Mouse (Mus musculus) monocyte, adult 2 months (primary cell): ENCODE measurements around the gene Cdca8.
"Not testable (repeated sequence)": the region's sequence is repeated elsewhere in the genome, so short reads cannot be mapped to it uniquely, and the experiment has no call there.

Experiments used
- DNase-seq, 2 experiments: peaks; one replicate each; pipeline ENCODE4 v3.0.0; 2022; ENCODE audit warnings: low spot score in 2 of 2, low read depth in 1 of 2

Gene Cdca8

DNA sequence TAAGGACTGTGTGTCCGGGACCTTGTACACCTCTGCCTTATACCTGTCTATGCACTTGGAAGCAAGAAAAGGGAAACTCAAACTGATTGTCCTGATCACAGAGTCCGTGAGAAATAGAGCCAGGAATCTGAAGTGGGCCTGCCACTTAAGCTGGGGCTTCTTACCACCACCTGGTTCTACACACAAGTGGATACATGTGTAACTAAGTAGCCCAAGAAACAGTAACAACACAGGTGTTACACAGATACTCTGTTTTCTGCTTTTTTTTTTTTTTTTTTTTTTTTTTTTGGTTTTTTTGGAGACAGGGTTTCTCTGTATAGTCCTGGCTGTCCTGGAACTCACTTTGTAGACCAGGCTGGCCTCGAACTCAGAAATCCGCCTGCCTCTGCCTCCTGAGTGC is at the start of gene Cdca8:
TSS of gene Cdca8 (minus strand) at position 101 of the 400 bp plus-strand sequence.
- DNase-seq = not testable (repeated sequence)

DNA sequence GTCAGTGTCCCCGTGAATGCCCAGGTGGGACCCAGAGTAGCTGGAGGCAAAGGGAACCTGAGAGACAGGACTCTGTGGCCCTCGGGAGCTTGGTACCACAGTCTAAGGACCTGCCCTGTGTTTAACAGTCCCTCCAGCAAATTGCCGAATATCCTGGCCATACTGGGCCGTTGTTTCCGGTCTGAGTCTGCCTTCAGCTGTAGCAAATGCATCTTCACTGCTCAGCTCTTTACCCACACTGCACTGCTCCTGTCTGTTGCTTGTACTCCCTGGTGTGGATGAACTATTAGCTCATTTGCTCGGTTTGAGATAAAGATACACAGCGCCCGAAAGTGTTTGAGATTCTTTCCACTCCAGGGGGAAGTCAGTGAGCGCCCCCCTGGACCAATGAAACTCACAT is 49.3 kb upstream of the Cdca8 start:
- no peak for DNase-seq

DNA sequence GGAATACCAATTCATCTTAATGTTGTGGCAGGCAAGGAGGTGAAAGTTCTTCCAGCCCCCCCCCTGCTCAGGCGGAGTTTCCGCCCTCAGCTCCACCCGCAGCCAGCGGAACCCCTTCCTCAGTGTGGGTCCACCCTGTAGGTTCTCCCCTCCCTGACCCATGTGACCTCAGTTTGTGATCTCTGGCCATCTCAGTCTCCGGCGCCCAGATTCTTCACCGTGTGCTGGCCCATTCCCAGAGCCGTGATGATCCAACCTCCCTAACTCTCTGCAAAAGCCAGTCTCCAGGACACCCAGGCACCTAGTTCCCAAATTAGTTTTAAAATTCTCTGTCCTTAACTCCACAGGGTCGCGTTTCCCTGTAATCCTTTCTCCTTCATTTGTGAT is 48.6 kb upstream of the Cdca8 start:
- no peak for DNase-seq

DNA sequence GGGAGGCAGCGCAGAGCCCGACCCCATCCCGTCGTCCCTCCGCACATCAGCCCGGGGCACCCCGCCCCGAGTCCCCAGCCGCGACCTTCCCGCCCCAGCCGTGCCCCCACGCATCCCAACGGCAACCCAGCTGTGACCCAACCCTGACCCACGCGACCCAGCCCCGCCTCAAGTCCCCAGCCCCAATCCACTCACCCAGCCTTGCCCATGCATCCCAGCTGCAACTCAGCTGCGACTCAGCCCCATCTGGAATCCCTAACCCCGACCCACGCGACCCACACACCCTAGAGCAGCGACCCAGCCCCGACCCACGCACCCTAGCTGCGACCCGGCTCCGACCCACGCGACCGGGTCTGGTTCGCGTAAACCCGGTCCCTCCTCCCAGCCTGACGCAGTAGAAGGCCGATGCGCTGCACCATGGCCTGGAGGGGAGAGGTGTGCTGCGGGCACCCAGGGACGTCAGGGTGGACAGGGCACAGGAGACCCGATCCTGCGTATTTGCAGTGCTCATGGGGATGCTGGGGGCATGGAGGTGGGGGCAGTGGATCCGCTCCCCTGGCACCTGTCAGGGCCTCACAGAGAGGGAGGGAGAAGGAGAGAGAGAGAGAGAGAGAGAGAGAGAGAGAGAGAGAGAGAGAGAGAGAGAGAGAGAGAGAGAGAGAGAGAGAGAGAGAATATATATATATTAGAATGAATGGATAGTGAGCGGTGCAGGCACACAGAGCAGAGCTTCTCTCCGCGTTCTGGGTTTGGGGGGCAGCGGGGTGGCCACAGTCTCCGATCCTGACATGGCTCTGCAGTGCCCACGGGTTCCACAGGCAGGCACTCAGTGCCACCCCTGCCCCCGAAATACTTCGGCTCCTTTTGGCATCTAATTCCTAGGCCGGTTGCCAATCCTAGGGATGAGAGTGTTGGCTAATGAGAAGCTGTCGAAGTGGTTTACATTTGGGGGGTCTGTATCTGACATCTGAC is 47.9 kb upstream of the Cdca8 start:
- DNase-seq = no peak

DNA sequence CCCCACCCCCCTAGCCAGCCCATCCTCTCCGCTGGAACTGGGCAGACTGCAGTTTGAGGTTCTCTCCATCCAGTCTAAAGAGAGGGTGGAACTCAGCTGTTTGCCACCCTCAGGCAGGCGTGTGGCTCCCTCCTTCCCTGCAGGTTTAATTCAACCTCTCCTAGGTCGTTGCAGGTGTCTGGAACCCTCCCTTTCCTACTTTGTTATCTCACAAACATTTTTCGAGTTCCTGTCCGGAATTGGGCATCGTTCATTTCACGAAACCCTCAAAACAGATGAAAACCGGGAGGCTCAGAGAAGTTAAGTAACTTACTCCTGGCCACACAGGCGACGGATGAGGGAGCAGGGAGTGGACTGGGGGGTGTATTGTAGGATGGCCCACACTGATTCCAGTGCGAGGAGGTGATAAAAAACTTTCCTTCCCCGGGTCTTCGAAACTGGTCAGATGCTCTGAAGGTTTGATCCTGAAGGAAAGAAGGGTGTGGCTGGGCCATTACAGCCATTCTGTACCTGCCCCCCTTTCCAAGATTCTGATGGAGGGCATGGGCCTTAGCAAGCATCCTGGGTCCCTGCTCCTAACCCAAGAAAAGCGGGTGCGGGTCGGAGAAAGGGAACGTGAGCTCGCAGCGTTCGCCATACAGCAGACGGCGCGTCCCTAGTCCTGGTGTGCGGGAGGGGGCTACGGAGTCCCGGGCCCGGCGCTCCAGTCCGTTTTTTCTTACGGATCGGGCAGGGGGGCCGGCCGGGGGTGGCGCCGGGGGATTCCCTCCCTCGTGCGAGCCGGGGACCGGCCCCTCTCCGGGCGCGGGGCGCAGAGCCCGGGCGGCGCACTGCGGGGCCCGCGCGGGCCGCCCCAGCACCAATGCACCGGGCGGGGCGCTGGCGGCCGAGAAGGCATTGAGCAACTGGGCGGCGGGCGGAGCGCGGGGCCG is 46.8 kb upstream of the Cdca8 start, which contains the start of gene Rspo1:
TSS of gene Rspo1 (plus strand) at position 760 of the 932 bp plus-strand sequence.
- no peak for DNase-seq

DNA sequence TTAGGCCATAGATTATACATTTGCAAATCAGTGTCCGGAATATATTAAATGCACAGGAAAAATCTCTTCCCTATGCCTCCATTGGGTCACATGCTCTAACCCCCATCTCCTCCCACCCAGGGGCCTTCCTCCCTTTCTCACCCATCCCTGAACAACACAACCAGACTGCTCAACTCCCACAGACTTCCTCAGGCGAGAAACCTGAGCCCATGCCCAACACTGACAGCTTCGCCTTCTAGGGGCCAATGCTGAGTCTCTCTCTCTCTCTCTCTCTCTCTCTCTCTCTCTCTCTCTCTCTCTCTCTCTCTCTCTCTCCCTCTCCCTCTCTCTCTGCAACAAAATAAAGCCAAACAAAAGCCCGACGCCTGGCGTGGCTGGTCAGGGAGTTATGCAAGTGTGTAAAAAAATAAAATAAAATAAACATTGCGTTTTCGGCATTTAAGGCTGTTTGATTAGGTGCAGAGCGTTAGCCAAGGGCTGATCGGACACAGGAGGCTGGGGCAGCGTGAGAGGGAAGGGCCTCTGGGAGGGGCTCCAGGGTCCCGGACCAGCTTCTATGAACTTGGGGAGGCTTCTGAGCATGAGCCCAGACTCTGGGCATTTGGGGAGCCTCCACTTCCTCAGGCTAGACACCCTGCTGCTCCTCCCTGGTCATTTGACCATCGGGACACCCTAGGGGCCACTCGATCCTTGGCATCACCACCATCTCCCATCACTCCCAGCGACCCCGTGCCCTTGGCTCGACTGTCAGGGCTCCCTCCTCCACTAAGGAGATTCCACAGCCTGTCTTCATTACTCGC is 46.0 kb upstream of the Cdca8 start:
- no peak for DNase-seq

DNA sequence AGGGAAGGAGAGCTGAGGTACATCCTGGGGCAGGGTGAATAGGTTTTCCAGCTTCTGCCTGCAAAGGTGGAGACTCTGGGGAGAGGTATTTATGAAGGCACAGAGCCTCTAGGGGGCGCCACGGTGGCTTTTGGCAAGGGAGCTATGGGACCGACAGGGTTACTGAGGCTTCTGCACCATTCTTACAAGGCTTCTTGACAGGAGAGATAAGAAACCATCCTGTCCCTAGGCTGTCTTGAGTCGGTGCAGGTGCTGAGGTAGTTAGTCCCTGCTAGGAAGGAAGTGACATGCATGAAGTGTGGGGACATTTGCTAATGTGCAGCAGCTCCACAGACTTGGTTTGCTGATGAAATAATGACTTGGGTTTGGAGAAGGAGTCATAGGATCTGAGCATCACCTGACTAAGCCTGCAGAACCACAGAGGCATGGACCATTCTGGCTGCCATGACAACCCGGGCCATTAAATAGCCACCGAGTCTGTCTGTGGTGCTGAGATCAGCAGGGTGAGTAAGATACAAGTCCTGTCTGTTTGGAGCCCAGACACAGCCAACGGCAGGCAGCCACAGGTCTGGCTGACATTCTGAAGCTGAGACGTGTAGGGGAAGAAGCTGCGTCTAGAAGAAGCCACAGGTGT is 44.9 kb upstream of the Cdca8 start:
- DNase-seq = no peak

DNA sequence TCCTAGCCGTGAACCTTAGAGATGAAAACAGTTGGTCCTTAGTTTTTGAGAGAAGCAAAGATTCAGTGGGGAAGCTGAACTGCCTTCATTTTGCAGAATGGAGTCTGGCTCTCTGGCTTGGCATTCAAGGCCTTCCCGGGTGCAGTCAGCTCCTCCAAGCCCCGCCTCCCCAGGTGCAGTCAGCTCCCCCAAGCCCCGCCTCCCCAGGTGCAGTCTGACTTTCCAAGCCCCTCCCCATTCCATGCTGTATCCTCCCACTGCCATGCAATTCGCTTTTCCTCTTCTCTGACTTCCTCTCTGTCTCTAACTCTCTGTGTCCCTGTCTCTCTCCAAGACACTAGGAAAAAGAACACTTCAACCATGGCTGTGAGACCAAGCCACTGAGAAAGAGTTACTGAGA is 39.1 kb upstream of the Cdca8 start:
- DNase-seq = no peak

DNA sequence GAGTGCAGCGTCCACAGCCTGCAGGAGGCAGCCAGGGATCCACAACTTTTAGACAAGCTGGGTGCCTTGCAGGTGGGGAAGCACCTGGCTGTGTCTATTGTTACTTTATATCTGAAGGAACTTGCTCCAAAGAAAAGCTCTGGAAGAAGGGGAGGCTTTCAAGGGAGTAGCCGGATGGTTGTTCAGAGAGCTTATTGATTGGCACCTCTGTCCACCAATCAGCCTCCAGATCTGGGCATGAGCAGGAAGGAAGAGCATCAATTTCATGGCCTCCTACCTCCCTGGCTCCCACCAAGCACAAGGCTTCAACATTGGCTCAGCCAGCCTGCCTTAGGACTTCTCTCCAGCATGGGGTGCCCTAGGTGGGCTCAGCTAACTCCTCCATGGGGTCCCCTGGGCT is 34.2 kb upstream of the Cdca8 start:
- no peak for DNase-seq

DNA sequence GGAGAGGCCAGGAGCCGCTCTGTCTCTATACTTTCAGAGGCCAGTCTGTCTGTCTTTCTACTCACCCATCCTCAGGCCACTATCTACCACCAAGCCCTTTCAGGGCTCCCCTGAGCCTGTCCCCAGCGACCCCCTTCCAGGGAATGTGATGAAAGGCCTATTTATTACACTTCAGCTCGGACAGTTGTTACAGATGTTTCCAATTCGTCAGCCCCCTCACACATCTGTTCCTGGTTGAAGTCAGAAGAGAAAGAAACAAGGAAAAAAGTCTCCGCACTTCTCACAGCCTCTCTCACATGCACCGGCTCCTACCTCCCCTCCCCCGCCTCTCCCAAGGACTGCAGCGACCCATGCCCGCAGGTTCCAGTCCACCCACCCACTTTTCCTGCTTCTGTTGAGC is 33.2 kb upstream of the Cdca8 start:
- no peak for DNase-seq

DNA sequence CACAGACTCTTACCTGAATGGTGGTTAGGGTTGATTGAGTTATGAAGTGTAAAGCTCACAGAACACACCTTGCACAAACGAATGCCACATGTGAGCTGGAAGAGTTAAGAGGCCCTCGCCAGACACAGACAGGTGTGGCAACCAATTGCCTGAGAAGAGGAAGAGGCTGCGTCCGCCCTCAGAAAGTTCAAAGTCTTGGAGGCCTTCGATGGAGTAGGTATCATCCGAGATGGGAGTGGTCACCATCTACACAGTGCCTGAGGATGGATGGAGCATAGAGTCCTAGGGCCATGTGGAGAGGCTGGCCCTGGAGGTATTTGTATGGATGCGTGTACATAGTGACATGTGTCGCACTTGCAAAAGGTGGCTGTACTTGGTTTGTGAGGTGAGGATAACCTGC is 32.0 kb upstream of the Cdca8 start:
- DNase-seq = no peak

DNA sequence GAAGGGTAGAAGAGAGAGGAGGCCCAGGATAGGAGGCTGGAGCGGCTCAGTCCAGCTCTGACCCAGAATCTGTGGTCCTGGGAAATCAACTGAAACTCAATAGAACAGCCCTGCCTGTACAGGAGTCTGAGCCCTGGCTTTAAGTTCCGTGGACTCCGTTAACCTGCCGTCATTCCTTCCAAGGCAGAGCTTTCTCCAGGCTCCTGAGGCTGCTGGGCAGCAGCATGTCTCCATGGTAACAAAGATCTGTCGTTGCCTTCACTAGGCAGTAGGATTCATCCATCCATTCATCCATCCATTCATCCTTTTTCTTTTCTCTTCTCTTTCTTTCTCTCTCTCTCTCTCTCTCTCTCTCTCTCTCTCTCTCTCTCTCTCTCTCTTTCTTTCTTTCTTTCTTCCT is 31.6 kb upstream of the Cdca8 start:
- DNase-seq = no peak

DNA sequence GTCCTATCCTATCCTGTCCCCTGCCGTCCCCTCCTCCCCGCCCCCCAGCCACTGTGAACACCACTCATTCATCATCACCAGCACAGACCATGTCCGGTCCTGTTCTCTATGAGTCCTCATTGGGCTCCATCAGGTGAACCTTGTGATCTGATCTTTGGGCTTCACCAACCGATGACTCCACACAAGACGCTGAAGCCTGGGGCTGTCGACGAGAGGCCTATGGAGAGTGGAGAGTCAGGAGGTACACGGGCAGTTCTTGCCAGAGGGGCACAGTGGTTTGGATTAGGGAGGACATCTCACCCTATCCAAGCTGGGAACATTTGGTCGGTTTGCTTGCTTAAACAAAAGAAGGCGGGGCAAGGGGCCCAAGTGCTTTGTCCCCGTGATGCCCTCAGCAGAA is 31.1 kb upstream of the Cdca8 start:
- no peak for DNase-seq

DNA sequence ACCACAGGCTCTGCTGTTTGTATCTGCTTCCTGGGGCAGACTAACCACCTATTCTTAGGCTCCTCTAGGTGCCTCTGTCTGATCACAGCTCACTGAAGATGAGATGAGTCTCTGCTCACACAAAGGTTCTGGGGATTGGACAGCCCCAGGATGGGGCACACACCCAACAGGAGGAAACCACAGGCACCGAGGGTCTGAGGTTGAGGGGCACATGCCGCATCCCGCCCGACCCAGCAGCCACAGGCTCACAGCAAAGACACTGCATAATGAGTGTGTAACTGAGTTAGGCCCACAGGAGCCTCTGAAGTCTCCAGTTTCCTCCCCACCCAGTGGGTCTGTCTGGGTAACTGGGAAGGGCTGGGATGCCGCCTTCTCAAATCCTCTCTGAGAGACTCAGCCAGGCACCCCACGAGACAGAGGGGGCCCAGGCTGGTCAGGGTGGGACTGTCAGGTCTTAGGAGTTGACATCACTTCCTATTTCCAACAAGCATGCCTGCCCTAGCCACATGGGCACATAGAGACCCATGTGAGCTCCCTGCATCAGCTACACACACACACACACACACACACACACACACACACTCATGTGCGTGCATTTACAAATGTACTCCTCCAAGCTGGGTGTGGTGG is 30.2 kb upstream of the Cdca8 start:
- DNase-seq = no peak

DNA sequence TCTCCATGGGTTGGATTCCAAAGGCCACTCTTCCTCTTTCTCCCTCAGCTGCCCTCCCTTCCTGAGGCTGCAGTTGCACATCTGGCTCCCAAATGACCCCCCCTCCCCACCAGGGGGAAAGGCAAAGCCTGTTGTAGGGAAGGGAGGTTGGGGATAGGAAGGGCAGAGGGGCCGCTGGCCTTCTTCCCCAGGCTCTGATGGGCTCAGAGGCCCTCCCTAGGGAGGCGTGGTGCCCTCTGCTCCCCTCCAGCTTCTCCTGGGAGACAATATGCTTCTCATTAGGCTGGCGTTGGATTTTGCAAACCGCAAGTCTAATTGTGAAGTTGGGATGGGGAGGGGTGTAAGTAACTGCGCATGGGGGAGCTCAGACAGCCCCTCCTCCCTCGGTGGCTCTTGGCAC is 29.6 kb upstream of the Cdca8 start:
- no peak for DNase-seq

DNA sequence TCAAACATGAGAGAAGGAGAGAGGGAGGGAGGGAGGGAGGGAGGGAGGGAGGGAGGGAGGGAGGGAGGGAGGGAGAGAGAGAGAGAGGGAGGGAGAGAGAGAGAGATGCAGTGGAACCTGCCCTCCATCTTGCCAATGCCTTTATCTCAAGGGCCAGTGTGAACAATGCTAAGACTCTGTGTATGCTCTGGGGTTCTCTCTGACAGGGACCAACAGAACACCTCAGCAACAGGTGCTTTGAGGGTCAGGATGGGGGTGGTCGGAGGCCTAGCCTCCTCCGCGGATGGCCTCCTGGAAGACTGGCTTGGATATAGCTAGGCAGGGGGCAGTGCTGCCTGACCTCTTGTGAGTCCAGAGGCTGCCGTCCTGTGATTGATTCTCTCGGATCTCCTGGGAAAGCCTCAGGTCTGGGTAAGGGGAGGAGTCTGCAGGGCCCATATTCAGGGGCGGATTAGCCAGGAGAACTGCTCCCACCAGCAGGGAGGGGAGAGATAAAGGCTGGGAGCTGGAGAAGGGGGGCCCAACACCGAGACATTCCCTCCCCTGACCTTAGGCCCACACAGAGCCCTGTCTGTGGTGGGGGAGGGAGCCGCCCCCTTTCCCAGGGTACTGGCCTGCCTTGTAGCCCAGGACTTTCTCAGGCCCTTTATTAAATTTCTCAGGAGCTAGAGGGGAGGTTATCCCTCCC is 25.9 kb upstream of the Cdca8 start:
- no peak for DNase-seq

DNA sequence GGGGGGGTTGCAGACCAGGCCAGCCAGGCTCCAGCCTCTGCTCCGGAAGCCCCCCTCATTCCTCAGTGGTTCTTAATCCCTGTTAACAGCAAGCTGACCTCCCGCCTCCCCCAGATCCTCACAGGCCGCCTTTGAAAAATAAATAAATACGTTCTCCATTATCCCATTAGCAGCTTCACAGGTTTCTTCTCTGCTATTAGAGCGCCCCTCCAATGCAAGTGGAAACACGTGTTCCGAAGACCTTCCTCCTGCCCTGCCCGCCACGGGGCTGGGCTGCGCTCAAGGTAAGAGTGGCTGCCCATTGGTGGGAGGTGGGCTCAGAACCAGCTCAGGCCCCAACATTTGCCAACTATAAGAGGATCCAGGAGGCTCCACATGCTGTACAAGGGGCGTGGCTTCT is 23.5 kb upstream of the Cdca8 start:
- no peak for DNase-seq

DNA sequence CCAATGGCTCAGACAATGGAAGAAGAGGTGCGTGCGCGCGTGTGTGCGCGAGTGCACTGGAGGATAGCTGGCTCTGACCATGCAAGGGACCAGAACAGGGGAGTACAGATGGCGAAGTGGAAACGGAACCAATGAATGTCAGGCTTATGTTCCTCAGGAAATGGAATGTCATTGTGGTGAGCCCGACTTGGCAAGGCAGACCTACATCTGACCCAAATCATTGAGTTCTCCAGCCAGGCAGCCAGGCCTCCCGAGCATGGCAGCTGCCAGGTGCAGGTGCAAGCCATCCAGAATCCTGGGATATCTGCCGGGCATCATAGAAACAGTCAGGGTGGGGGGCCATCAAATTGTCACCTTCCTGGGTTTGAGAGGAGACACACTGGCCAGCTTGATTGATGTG is 21.8 kb upstream of the Cdca8 start:
- DNase-seq = no peak

DNA sequence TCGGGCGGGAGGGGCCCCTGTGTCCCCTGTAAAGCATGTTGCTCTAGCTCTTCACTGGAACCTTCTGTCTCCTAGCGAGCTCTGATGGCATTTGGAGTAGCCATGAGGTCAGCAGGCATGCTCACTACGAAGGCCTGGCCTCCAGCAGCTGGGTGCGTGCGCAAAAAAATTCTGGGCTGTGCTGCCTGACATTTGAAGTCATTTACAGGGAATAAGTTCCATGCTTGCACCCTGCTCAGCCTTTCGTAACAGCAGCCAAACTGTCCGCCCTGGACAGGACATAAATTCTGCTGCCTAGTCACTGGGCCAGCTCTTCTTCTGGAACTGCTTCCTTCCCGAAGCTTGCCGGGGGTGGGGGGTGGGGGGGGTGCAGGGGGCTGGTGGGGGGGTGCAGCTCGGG is 20.0 kb upstream of the Cdca8 start:
- no peak for DNase-seq

DNA sequence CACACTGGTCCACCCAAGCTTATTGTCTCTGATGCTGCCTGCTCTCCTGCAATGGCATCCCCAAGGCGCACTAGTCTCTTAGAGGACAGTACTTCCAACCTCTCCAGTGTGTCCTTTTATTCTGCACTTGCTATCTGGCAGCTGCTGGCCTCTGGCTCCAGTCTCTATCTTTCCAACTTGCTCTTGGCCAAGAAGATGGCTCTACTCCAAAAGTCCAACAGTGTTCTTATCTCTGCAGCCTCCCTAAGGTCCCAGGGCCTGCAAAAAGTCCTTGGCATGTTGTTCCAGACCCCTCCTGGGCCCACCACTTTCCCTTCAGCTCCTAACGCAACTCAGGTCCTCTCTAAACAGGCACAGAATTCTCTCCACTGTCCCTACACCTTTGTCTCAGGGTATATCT is 18.2 kb upstream of the Cdca8 start:
- no peak for DNase-seq
